Mouse (Mus musculus): Measurements from ENCODE around the gene Rtkn. TPM values are rescaled to one million over a fixed set of nuclear protein-coding genes. Genes with fewer than 3 reads are reported as not detected.

The Rtkn gene
- polyA plus RNA-seq, 1 experiment from 2014 or later: 62.6 TPM

GRCm38 (mm10) chr6:83179390-83180117 is 44.3 kb downstream of the Rtkn start:
- ATAC-seq (ENCODE audit: insufficient number of reproducible peaks, insufficient read depth, low FRiP score, low TSS enrichment, low read depth): peak; percentile 57

GRCm38 (mm10) chr6:83180605-83181004 is 45.3 kb downstream of the Rtkn start:
- Histone ChIP-seq H3K36me3 (peaks cover 38% of the 10 kb centered on the region), H3K4me1 (replicated peaks) (peaks cover 22% of the 10 kb centered on the region), H3K9me3 (no peaks in the 10 kb centered on the region), H3K27ac (no peak overlapping the region), H3K4me3 (replicated peaks) (no peak overlapping the region), H3K4me2 (no peak overlapping the region), H3K9ac (replicated peaks) (no peak overlapping the region), H3K27me3 (no peaks in the 10 kb centered on the region)
- no peak for ATAC-seq (ENCODE audit: insufficient number of reproducible peaks, insufficient read depth, low FRiP score, low TSS enrichment, low read depth)
- WGBS: 72% methylated on average over 6 of the region's 6 CpGs

More at GRCm38 (mm10) chr6:83179390-83180117, 44.3 kb downstream of the Rtkn start:
- Histone ChIP-seq H3K27me3 (no peaks in the 10 kb centered on the region), H3K27ac (no peak overlapping the region), H3K36me3 (peaks cover 33% of the 10 kb centered on the region), H3K9ac (replicated peaks) (peak overlapping the region; percentile 47), H3K4me3 (replicated peaks) (peak overlapping the region; percentile 35), H3K9me3 (no peaks in the 10 kb centered on the region), H3K4me2 (peak overlapping the region; percentile 59), H3K4me1 (replicated peaks) (peaks cover 16% of the 10 kb centered on the region)
- WGBS: 19% methylated on average over 12 of the region's 12 CpGs

- no peak overlapping the region for H3K4me3 ChIP-seq (replicated peaks)
- peaks cover 57% of the 10 kb centered on the region for H3K36me3 ChIP-seq
- peaks cover 27% of the 10 kb centered on the region for H3K4me1 ChIP-seq (replicated peaks)
These were observed 49.7 kb downstream of the Rtkn start for GRCm38 (mm10) chr6:83184858-83185435.

GRCm38 (mm10) chr6:83185895-83186861 is 50.9 kb downstream of the Rtkn start:
- peaks cover 26% of the 10 kb centered on the region for H3K4me1 ChIP-seq (replicated peaks)
- H3K27ac ChIP-seq: peak overlapping the region; percentile 72
- ATAC-seq (ENCODE audit: insufficient number of reproducible peaks, insufficient read depth, low FRiP score, low TSS enrichment, low read depth): peak; percentile 85
- H3K4me2 ChIP-seq: peak overlapping the region; percentile 61
- peaks cover 69% of the 10 kb centered on the region for H3K36me3 ChIP-seq
- H3K9ac ChIP-seq (replicated peaks): peak overlapping the region; percentile 50
- H3K4me3 ChIP-seq (replicated peaks): peak overlapping the region; percentile 37
- H3K9me3 ChIP-seq: no peaks in the 10 kb centered on the region
- H3K27me3 ChIP-seq: no peaks in the 10 kb centered on the region
- 3% methylated on average over 25 of the region's 25 CpGs for WGBS

More at GRCm38 (mm10) chr6:83184858-83185435, 49.7 kb downstream of the Rtkn start:
- Histone ChIP-seq H3K27ac (no peak overlapping the region), H3K9ac (replicated peaks) (no peak overlapping the region), H3K9me3 (no peaks in the 10 kb centered on the region), H3K27me3 (no peaks in the 10 kb centered on the region), H3K4me2 (no peak overlapping the region)
- no peak for ATAC-seq (ENCODE audit: insufficient number of reproducible peaks, insufficient read depth, low FRiP score, low TSS enrichment, low read depth)
- 84% methylated on average over 3 of the region's 3 CpGs for WGBS

- Histone ChIP-seq H3K36me3 (peaks cover 76% of the 10 kb centered on the region), H3K9ac (replicated peaks) (no peak overlapping the region), H3K4me2 (peak overlapping the region; percentile 61), H3K4me3 (replicated peaks) (no peak overlapping the region), H3K9me3 (no peaks in the 10 kb centered on the region), H3K27ac (peak overlapping the region; percentile 72), H3K4me1 (replicated peaks) (peaks cover 26% of the 10 kb centered on the region), H3K27me3 (no peaks in the 10 kb centered on the region)
- no peak for ATAC-seq (ENCODE audit: insufficient number of reproducible peaks, insufficient read depth, low FRiP score, low TSS enrichment, low read depth)
- 77% methylated on average over 2 of the region's 2 CpGs for WGBS
These were observed 51.7 kb downstream of the Rtkn start for GRCm38 (mm10) chr6:83186946-83187345.

GRCm38 (mm10) chr6:83193571-83193970 is 58.3 kb downstream of the Rtkn start:
- Histone ChIP-seq H3K4me2 (no peak overlapping the region), H3K4me3 (replicated peaks) (no peak overlapping the region), H3K4me1 (replicated peaks) (no peaks in the 10 kb centered on the region), H3K27me3 (no peaks in the 10 kb centered on the region), H3K9ac (replicated peaks) (no peak overlapping the region), H3K36me3 (peaks cover 100% of the 10 kb centered on the region), H3K27ac (no peak overlapping the region), H3K9me3 (no peaks in the 10 kb centered on the region)
- 92% methylated on average over 7 of the region's 7 CpGs for WGBS
- ATAC-seq (ENCODE audit: insufficient number of reproducible peaks, insufficient read depth, low FRiP score, low TSS enrichment, low read depth): no peak

- peaks cover 89% of the 10 kb centered on the region for H3K36me3 ChIP-seq
- H3K4me3 ChIP-seq (replicated peaks): no peak overlapping the region
- no peaks in the 10 kb centered on the region for H3K4me1 ChIP-seq (replicated peaks)
- no peak overlapping the region for H3K4me2 ChIP-seq
- no peaks in the 10 kb centered on the region for H3K27me3 ChIP-seq
- H3K27ac ChIP-seq: no peak overlapping the region
- WGBS: 40% methylated on average over 15 of the region's 15 CpGs
- H3K9me3 ChIP-seq: no peaks in the 10 kb centered on the region
- no peak for ATAC-seq (ENCODE audit: insufficient number of reproducible peaks, insufficient read depth, low FRiP score, low TSS enrichment, low read depth)
- no peak overlapping the region for H3K9ac ChIP-seq (replicated peaks)
These were observed 62.2 kb downstream of the Rtkn start for GRCm38 (mm10) chr6:83197345-83198004.

MicroRNAs encoded within 50 kb of the gene (microRNA counts, 519-probe panel; counts per million panel counts)
- not detected for microRNA mmu-miR-3470a+mmu-miR-3470b

Small RNA genes lying within 50 kb of the gene (microRNA-seq; reads per million reads assigned to microRNA genes)
- not detected for gene Mir3470a

Other genes starting within 250 kb of the Rtkn start
- gene Sema4f, start 195.7 kb upstream of the Rtkn start, polyA plus RNA-seq (2016; fragmentation: Nextera tagmentation; extraction: Ambion mirVana): 3.8 and 4.2 TPM in 2 replicates
- 0.20 and 0.32 TPM in 2 replicates for gene M1ap, start 188.6 kb upstream of the Rtkn start, polyA plus RNA-seq (2016; fragmentation: Nextera tagmentation; extraction: Ambion mirVana)
- 9.9 and 10.0 TPM in 2 replicates for gene Dok1, start 102.0 kb upstream of the Rtkn start, polyA plus RNA-seq (2016; fragmentation: Nextera tagmentation; extraction: Ambion mirVana)
- 15.7 and 19.4 TPM in 2 replicates for gene Loxl3, start 101.3 kb upstream of the Rtkn start, polyA plus RNA-seq (2016; fragmentation: Nextera tagmentation; extraction: Ambion mirVana)
- 158 and 159 TPM in 2 replicates for gene Aup1, start 80.9 kb upstream of the Rtkn start, polyA plus RNA-seq (2016; fragmentation: Nextera tagmentation; extraction: Ambion mirVana)
- gene Htra2, start 80.2 kb upstream of the Rtkn start, polyA plus RNA-seq (2016; fragmentation: Nextera tagmentation; extraction: Ambion mirVana): 68.7 and 75.5 TPM in 2 replicates
- 0.68 and 1.1 TPM in 2 replicates for gene Dqx1, start 77.6 kb upstream of the Rtkn start, polyA plus RNA-seq (2016; fragmentation: Nextera tagmentation; extraction: Ambion mirVana)
- gene Tlx2, start 65.2 kb upstream of the Rtkn start, polyA plus RNA-seq (2016; fragmentation: Nextera tagmentation; extraction: Ambion mirVana): 0.27 and 1.0 TPM in 2 replicates
- 39.0 and 39.7 TPM in 2 replicates for gene Pcgf1, start 57.6 kb upstream of the Rtkn start, polyA plus RNA-seq (2016; fragmentation: Nextera tagmentation; extraction: Ambion mirVana)
- 0.63 and 6.7 TPM in 2 replicates for gene Lbx2, start 49.1 kb upstream of the Rtkn start, polyA plus RNA-seq (2016; fragmentation: Nextera tagmentation; extraction: Ambion mirVana)
- 3.6 and 3.8 TPM in 2 replicates for gene Ccdc142, start 33.9 kb upstream of the Rtkn start, polyA plus RNA-seq (2016; fragmentation: Nextera tagmentation; extraction: Ambion mirVana)
- 3.9 and 4.2 TPM in 2 replicates for gene Gm42688, start 33.8 kb upstream of the Rtkn start, polyA plus RNA-seq (2016; fragmentation: Nextera tagmentation; extraction: Ambion mirVana)
- 134 and 140 TPM in 2 replicates for gene Mrpl53, start 26.4 kb upstream of the Rtkn start, polyA plus RNA-seq (2016; fragmentation: Nextera tagmentation; extraction: Ambion mirVana)
- 55.3 and 58.2 TPM in 2 replicates for gene Mogs, start 20.0 kb upstream of the Rtkn start, polyA plus RNA-seq (2016; fragmentation: Nextera tagmentation; extraction: Ambion mirVana)
- gene Wbp1, start 13.9 kb upstream of the Rtkn start, polyA plus RNA-seq (2016; fragmentation: Nextera tagmentation; extraction: Ambion mirVana): 191 and 219 TPM in 2 replicates
- 17.6 and 19.2 TPM in 2 replicates for gene Ino80b, start 10.0 kb upstream of the Rtkn start, polyA plus RNA-seq (2016; fragmentation: Nextera tagmentation; extraction: Ambion mirVana)
- 10.2 and 10.4 TPM in 2 replicates for gene Wdr54, start 20.9 kb downstream of the Rtkn start, polyA plus RNA-seq (2016; fragmentation: Nextera tagmentation; extraction: Ambion mirVana)
- gene 1700003E16Rik, start 20.9 kb downstream of the Rtkn start, polyA plus RNA-seq (2016; fragmentation: Nextera tagmentation; extraction: Ambion mirVana): 1.8 and 3.0 TPM in 2 replicates
- gene Dctn1, start 30.5 kb downstream of the Rtkn start, polyA plus RNA-seq (2016; fragmentation: Nextera tagmentation; extraction: Ambion mirVana): 102 and 104 TPM in 2 replicates
- 0.49 and 0.68 TPM in 2 replicates for gene Slc4a5, start 84.4 kb downstream of the Rtkn start, polyA plus RNA-seq (2016; fragmentation: Nextera tagmentation; extraction: Ambion mirVana)
- gene Mthfd2, start 190.4 kb downstream of the Rtkn start, polyA plus RNA-seq (2016; fragmentation: Nextera tagmentation; extraction: Ambion mirVana): 43.2 and 47.1 TPM in 2 replicates
- gene Mob1a, start 190.6 kb downstream of the Rtkn start, polyA plus RNA-seq (2016; fragmentation: Nextera tagmentation; extraction: Ambion mirVana): 65.4 and 68.7 TPM in 2 replicates
- gene Bola3, start 213.7 kb downstream of the Rtkn start, polyA plus RNA-seq (2016; fragmentation: Nextera tagmentation; extraction: Ambion mirVana): 140 TPM in 2 replicates